Mouse (Mus musculus): ENCODE data around the gene Ppp2r5c. TPM values are rescaled to one million over a fixed set of nuclear protein-coding genes. Genes with fewer than 3 reads are reported as not detected.
A peak's percentile ranks its signal among the peaks of the same experiment; 100 is the strongest.

The Ppp2r5c gene
- total RNA-seq, 2 experiments from 2014 or later = 99.2 to 223 TPM

GRCm38 (mm10) chr12:110484824-110485584 lies 38.1 kb downstream of the Ppp2r5c start:
- peak; percentile 55 for ATAC-seq (replicated peaks; ENCODE audit: low FRiP score, low TSS enrichment, poor library complexity, severe bottlenecking)

GRCm38 (mm10) chr12:110485585-110486331 lies 38.8 kb downstream of the Ppp2r5c start:
- peak; percentile 84 for ATAC-seq (replicated peaks; ENCODE audit: low FRiP score, low TSS enrichment, poor library complexity, severe bottlenecking)

GRCm38 (mm10) chr12:110486852-110487251 lies 39.9 kb downstream of the Ppp2r5c start:
- ATAC-seq (replicated peaks; ENCODE audit: low FRiP score, low TSS enrichment, poor library complexity, severe bottlenecking) = no peak

GRCm38 (mm10) chr12:110488031-110488430 lies 41.1 kb downstream of the Ppp2r5c start:
- no peak for ATAC-seq (replicated peaks; ENCODE audit: low FRiP score, low TSS enrichment, poor library complexity, severe bottlenecking)

GRCm38 (mm10) chr12:110489946-110490701 lies 43.2 kb downstream of the Ppp2r5c start:
- no peak for ATAC-seq (replicated peaks; ENCODE audit: low FRiP score, low TSS enrichment, poor library complexity, severe bottlenecking)

- no peak for ATAC-seq (replicated peaks; ENCODE audit: low FRiP score, low TSS enrichment, poor library complexity, severe bottlenecking)
Observed at GRCm38 (mm10) chr12:110492436-110492835, 45.5 kb downstream of the Ppp2r5c start.

- ATAC-seq (replicated peaks; ENCODE audit: low FRiP score, low TSS enrichment, poor library complexity, severe bottlenecking) = no peak
Observed at GRCm38 (mm10) chr12:110493597-110494369, 46.9 kb downstream of the Ppp2r5c start.

- no peak for ATAC-seq (replicated peaks; ENCODE audit: low FRiP score, low TSS enrichment, poor library complexity, severe bottlenecking)
Observed at GRCm38 (mm10) chr12:110494846-110495245, 47.9 kb downstream of the Ppp2r5c start.

GRCm38 (mm10) chr12:110495260-110495659 lies 48.3 kb downstream of the Ppp2r5c start:
- ATAC-seq (replicated peaks; ENCODE audit: low FRiP score, low TSS enrichment, poor library complexity, severe bottlenecking) = no peak

GRCm38 (mm10) chr12:110496016-110496415 lies 49.1 kb downstream of the Ppp2r5c start:
- no peak for ATAC-seq (replicated peaks; ENCODE audit: low FRiP score, low TSS enrichment, poor library complexity, severe bottlenecking)

GRCm38 (mm10) chr12:110497013-110497412 lies 50.1 kb downstream of the Ppp2r5c start:
- no peak for ATAC-seq (replicated peaks; ENCODE audit: low FRiP score, low TSS enrichment, poor library complexity, severe bottlenecking)

GRCm38 (mm10) chr12:110497485-110497884 lies 50.6 kb downstream of the Ppp2r5c start:
- ATAC-seq (replicated peaks; ENCODE audit: low FRiP score, low TSS enrichment, poor library complexity, severe bottlenecking) = no peak

- ATAC-seq (replicated peaks; ENCODE audit: low FRiP score, low TSS enrichment, poor library complexity, severe bottlenecking) = peak; percentile 81
Observed at GRCm38 (mm10) chr12:110498283-110499224, 51.6 kb downstream of the Ppp2r5c start.

- ATAC-seq (replicated peaks; ENCODE audit: low FRiP score, low TSS enrichment, poor library complexity, severe bottlenecking) = peak; percentile 53
Observed at GRCm38 (mm10) chr12:110499225-110499992, 52.5 kb downstream of the Ppp2r5c start.

GRCm38 (mm10) chr12:110500095-110500494 lies 53.2 kb downstream of the Ppp2r5c start:
- 0 out of 2 replicates have a peak, but pooled peaks have one; percentile 31 for ATAC-seq (replicated peaks; ENCODE audit: low FRiP score, low TSS enrichment, poor library complexity, severe bottlenecking)

- ATAC-seq (replicated peaks; ENCODE audit: low FRiP score, low TSS enrichment, poor library complexity, severe bottlenecking) = peak; percentile 54
Observed at GRCm38 (mm10) chr12:110503406-110504144, 56.7 kb downstream of the Ppp2r5c start.

- ATAC-seq (replicated peaks; ENCODE audit: low FRiP score, low TSS enrichment, poor library complexity, severe bottlenecking) = no peak
Observed at GRCm38 (mm10) chr12:110504145-110504490, 57.2 kb downstream of the Ppp2r5c start.

All from megakaryocyte-erythroid progenitor cell, adult 5-6 weeks (primary cell).